Mouse (Mus musculus) olfactory bulb, adult 2 months (tissue): ENCODE results near the gene Fbrsl1.

Experiments
- CTCF ChIP-seq: fragments of 200-500 bp; IDR thresholded peaks from 2 replicates; pipeline ENCODE4 v1.5.1; 2012; ENCODE audit warnings: low read depth, mild to moderate bottlenecking, low read length, moderate library complexity; ENCODE audit not compliant: insufficient read depth
- POLR2A ChIP-seq: fragments of 200-500 bp; IDR thresholded peaks from 2 replicates; pipeline ENCODE4 v1.6.1; 2012; ENCODE audit warnings: mild to moderate bottlenecking, low read depth, low read length, moderate library complexity; ENCODE audit not compliant: insufficient read depth

GRCm38 (mm10) chr5:110486674-110487334 is 38.5 kb upstream of the Fbrsl1 start:
- TF ChIP-seq CTCF (no peak), POLR2A (no peak)
